Mouse (Mus musculus) heart, adult 11 months (tissue): ENCODE data around the gene Fam81b.
"Not testable (repeated sequence)": the region's sequence is repeated elsewhere in the genome, so short reads cannot be mapped to it uniquely, and the experiment has no call there.

Experiments used
- DNase-seq: peaks from one replicate; pipeline ENCODE4 v3.0.0; 2022

The Fam81b gene

GRCm38 (mm10) chr13:76304637-76305122, at the start of gene Fam81b:
Fam81b (minus strand) TSS chr13:76305072.
- no peak for DNase-seq

GRCm38 (mm10) chr13:76345941-76346340, 41.1 kb upstream of the Fam81b start:
- not testable (repeated sequence) for DNase-seq

GRCm38 (mm10) chr13:76318635-76319034, 13.8 kb upstream of the Fam81b start:
- no peak for DNase-seq

- DNase-seq, result no peak
Observed at GRCm38 (mm10) chr13:76311580-76311979, 6.7 kb upstream of the Fam81b start.

GRCm38 (mm10) chr13:76308811-76309210, 3.9 kb upstream of the Fam81b start:
- DNase-seq, result no peak

- no peak for DNase-seq
Observed at GRCm38 (mm10) chr13:76305655-76306365, 938 bp upstream of the Fam81b start.

- DNase-seq, result no peak
Observed at GRCm38 (mm10) chr13:76305241-76305640, 369 bp upstream of the Fam81b start.

- no peak for DNase-seq
Observed at GRCm38 (mm10) chr13:76304201-76304600, 671 bp downstream of the Fam81b start.

- DNase-seq, result no peak
Observed at GRCm38 (mm10) chr13:76303160-76303559, 1.7 kb downstream of the Fam81b start.

- DNase-seq, result no peak
Observed at GRCm38 (mm10) chr13:76302056-76302455, 2.8 kb downstream of the Fam81b start.

- no peak for DNase-seq
Observed at GRCm38 (mm10) chr13:76292050-76292449, 12.8 kb downstream of the Fam81b start.

GRCm38 (mm10) chr13:76284597-76284996, 20.3 kb downstream of the Fam81b start:
- no peak for DNase-seq

GRCm38 (mm10) chr13:76264361-76265026, 40.4 kb downstream of the Fam81b start:
- no peak for DNase-seq

- no peak for DNase-seq
Observed at GRCm38 (mm10) chr13:76258766-76259165, 46.1 kb downstream of the Fam81b start.

GRCm38 (mm10) chr13:76256350-76256749, 48.5 kb downstream of the Fam81b start:
- no peak for DNase-seq

- DNase-seq, result no peak
Observed at GRCm38 (mm10) chr13:76250092-76250491, 54.8 kb downstream of the Fam81b start.

- DNase-seq, result no peak
Observed at GRCm38 (mm10) chr13:76249066-76249465, 55.8 kb downstream of the Fam81b start.

GRCm38 (mm10) chr13:76215397-76215796, 89.5 kb downstream of the Fam81b start:
- no peak for DNase-seq

GRCm38 (mm10) chr13:76214928-76215327, 89.9 kb downstream of the Fam81b start:
- DNase-seq, result peak; percentile 10

GRCm38 (mm10) chr13:76199943-76200342, 104.9 kb downstream of the Fam81b start:
- DNase-seq, result no peak

GRCm38 (mm10) chr13:76197297-76197848, 107.5 kb downstream of the Fam81b start:
- DNase-seq, result peak; percentile 77

GRCm38 (mm10) chr13:76195431-76196138, 109.3 kb downstream of the Fam81b start:
- DNase-seq, result peak; percentile 73

- DNase-seq, result no peak
Observed at GRCm38 (mm10) chr13:76194937-76195336, 109.9 kb downstream of the Fam81b start.
